Mouse (Mus musculus): ENCODE results near the gene Ahdc1. TPM values are rescaled to one million over a fixed set of nuclear protein-coding genes. Genes with fewer than 3 reads are reported as not detected.
"Not testable (repeated sequence)": the region's sequence is repeated elsewhere in the genome, so short reads cannot be mapped to it uniquely, and the experiment has no call there.

Gene Ahdc1
- polyA plus RNA-seq, 1 experiment from 2014 or later, result 13.9 TPM

DNA sequence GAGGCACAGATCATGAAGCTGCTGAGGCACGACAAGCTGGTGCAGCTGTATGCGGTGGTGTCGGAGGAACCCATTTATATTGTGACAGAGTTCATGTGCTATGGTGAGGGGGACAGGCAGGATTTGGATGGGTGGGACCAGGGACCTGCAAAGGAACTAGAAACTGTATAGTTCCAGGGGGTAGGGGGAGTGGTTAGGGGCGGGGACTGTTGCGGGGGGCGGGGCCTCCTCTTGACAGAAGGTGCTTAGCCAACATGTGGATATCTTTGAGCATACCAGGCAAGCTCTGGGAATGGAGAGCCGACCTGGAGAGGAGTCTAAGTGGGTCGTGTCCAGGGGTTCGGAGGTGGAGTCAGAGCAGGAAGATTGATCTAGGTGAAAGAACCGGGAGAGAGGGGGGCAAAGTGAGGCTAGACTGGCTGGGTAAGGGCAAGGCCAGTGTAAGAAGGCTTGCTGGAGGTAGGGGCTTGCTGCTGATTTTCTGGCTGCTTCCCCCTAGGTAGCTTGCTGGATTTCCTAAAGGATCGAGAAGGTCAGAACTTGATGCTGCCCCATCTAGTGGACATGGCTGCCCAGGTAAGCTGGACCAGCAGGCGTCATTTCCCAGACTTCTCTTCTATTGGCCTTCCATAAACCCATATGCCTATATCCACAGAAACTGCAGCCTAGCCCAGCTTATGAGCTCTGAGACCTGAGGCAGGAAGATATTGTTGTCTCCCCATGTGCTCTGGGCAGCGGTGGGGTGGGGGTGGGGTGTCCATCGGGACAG, 13.4 kb upstream of the Ahdc1 start:
- Histone ChIP-seq H3K4me1 (peaks cover 7% of the 10 kb centered on the region), H3K4me2 (replicated peaks) (no peak overlapping the region), H3K27ac (replicated peaks) (no peak overlapping the region), H3K9me3 (replicated peaks) (no peaks in the 10 kb centered on the region), H3K36me3 (no peaks in the 10 kb centered on the region), H3K9ac (no peak overlapping the region), H3K4me3 (replicated peaks) (no peak overlapping the region), H3K27me3 (no peaks in the 10 kb centered on the region)
- no peak for ATAC-seq (ENCODE audit: insufficient number of reproducible peaks, low FRiP score, low TSS enrichment, low read depth)
- 47% methylated on average over 14 of the region's 14 CpGs for WGBS

DNA sequence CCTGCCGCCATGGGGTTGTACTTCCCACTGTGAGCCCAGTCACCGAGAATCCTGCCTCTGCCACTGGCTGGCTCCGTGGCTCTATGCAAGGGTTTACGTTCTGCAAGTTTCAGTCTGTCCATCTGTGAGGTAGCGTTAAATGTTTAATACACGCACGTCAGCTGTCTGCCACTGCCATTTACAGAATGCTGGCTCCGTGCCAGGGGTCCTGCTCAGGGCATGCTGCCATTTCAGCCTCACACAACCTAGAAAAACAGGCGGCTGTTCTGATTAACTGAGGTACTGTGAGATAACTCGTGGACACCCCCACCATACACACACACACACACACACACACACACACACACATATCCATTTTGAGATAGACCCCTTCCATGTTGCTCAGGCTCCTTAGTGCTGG, 8.2 kb upstream of the Ahdc1 start:
- H3K27me3 ChIP-seq, result no peaks in the 10 kb centered on the region
- peaks cover 16% of the 10 kb centered on the region for H3K4me1 ChIP-seq
- H3K36me3 ChIP-seq, result no peaks in the 10 kb centered on the region
- H3K9ac ChIP-seq, result no peak overlapping the region
- no peak overlapping the region for H3K4me2 ChIP-seq (replicated peaks)
- no peak overlapping the region for H3K4me3 ChIP-seq (replicated peaks)
- H3K9me3 ChIP-seq (replicated peaks), result no peaks in the 10 kb centered on the region
- WGBS, result 27% methylated on average over 10 of the region's 10 CpGs
- ATAC-seq (ENCODE audit: insufficient number of reproducible peaks, low FRiP score, low TSS enrichment, low read depth), result no peak
- peak overlapping the region; percentile 34; the same call in 1 of the 2 replicates for H3K27ac ChIP-seq (replicated peaks)

DNA sequence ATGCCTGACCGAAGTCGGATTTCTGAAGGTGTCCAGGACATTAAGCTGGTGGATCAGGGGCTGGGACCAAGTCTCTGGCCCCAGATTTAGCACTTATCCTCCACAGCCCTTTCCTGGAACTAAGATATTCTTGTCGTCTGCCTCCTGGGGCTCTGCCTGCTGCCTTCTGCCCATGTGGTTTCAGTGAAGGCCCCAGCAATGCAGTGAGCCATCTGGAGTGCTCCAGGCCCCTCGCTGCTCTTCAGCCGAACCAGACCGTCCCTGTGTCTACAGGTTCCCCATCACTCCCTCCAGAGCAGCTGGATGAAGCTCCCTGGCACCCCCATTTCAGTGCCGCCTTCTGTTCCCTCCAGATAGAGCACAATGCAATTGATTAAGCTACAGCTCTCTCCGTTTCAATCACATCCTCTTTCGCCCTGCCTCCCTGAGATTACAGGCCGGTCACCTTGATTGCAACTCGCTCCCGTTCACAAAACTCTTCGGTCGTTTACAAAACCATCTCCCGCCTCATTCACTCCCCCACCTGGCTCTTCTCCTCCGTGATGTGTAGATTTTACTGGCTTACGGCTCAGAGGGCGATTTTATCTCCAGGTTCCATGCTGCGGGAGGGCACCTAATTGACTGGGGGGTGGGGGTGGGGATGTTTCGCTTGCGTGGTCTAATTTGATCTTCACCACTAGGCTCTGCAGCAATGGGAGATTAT, 7.6 kb upstream of the Ahdc1 start:
- H3K9me3 ChIP-seq (replicated peaks), result no peaks in the 10 kb centered on the region
- H3K4me1 ChIP-seq, result peaks cover 16% of the 10 kb centered on the region
- H3K27ac ChIP-seq (replicated peaks), result peak overlapping the region; percentile 34; the same call in 1 of the 2 replicates
- H3K36me3 ChIP-seq, result no peaks in the 10 kb centered on the region
- 43% methylated on average over 21 of the region's 21 CpGs for WGBS
- H3K9ac ChIP-seq, result no peak overlapping the region
- H3K27me3 ChIP-seq, result no peaks in the 10 kb centered on the region
- ATAC-seq (ENCODE audit: insufficient number of reproducible peaks, low FRiP score, low TSS enrichment, low read depth), result no peak
- no peak overlapping the region for H3K4me2 ChIP-seq (replicated peaks)
- H3K4me3 ChIP-seq (replicated peaks), result no peak overlapping the region

- no peak overlapping the region for H3K4me3 ChIP-seq (replicated peaks)
- no peak overlapping the region for H3K9ac ChIP-seq
- WGBS, result 3% methylated on average over 3 of the region's 3 CpGs
- H3K27ac ChIP-seq (replicated peaks), result no peak overlapping the region
- H3K4me2 ChIP-seq (replicated peaks), result no peak overlapping the region
- H3K27me3 ChIP-seq, result peaks cover 7% of the 10 kb centered on the region; the same call in 1 of the 2 replicates
- peaks cover 20% of the 10 kb centered on the region for H3K4me1 ChIP-seq
- peak; percentile 43; the same call in 1 of the 2 replicates for ATAC-seq (ENCODE audit: insufficient number of reproducible peaks, low FRiP score, low TSS enrichment, low read depth)
- no peaks in the 10 kb centered on the region for H3K9me3 ChIP-seq (replicated peaks)
- H3K36me3 ChIP-seq, result no peaks in the 10 kb centered on the region
Observed at GRCm38 (mm10) chr4:133005233-133005632, 5.8 kb upstream of the Ahdc1 start.

DNA sequence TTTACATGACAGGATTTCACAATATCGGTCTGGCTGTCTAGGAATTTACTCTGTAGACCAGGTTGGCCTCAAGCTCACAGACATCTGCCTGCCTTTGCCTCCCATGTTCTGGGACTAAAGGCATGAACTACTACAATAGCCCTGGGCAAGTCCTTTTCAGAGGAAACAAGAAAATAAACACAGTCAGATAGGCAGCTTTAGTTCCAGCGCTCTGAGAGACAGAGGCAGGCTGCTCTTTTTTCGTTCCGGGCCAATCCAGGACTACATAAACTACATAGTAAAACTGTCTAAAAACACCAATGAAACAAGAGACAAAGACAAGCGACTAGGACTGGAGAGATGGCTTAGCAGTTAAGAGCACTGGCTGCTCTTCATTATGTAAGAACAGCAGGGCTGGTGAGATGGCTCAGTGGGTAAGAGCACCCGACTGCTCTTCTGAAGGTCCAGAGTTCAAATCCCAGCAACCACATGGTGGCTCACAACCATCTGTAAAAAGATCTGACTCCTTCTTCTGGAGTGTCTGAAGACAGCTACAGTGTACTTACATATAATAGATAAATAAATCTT, 5.1 kb upstream of the Ahdc1 start:
- H3K4me3 ChIP-seq (replicated peaks); H3K4me2 ChIP-seq (replicated peaks); H3K9me3 ChIP-seq (replicated peaks); ATAC-seq (ENCODE audit: insufficient number of reproducible peaks, low FRiP score, low TSS enrichment, low read depth); H3K36me3 ChIP-seq; H3K27ac ChIP-seq (replicated peaks); H3K9ac ChIP-seq: not testable (repeated sequence)
- WGBS, result 55% methylated on average over 6 of the region's 6 CpGs
- peaks cover 13% of the 10 kb centered on the region for H3K27me3 ChIP-seq
- peaks cover 27% of the 10 kb centered on the region for H3K4me1 ChIP-seq

DNA sequence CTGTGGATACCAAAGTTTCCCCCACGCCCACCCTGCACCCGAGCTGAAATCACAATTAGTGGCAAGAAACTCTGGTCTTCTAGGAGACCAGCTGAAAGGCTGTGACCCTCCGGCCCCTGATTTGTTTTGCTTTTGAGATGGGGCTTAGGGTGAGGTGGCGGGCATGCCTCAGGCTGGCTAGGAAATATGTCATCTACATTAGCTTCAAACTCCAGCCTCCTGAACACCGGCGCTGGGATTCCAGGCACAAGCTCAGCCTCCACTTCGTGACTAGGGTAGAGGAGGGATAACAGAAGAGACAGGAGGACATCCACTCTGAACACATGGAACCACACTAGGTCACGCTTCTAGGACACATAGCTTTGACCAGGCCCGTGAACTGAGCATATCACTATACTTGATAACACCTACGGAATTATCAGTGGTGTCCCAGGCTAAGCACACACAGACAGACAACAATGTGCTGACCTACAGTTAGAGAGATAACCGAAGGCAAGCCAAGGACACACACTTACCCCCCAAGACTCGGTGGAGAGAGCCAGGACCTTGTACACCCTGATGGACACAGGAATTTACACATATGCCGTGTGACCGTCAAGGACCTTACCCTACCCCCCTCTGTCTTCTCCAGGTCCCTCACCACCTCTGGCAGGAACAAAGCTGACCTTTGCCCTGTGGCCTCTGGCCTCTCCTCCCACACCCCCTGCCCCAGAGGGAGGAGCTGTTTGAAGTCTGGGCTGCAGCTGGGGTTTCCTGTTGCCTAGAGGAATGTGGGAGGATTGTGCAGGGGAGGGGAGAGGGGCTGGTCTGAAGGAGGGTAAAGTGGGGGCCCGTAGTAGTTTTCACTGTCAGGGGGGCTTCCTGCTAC, 3.3 kb upstream of the Ahdc1 start:
- Histone ChIP-seq H3K36me3 (no peaks in the 10 kb centered on the region), H3K27ac (replicated peaks) (no peak overlapping the region), H3K4me1 (peaks cover 30% of the 10 kb centered on the region), H3K9ac (no peak overlapping the region), H3K27me3 (peaks cover 13% of the 10 kb centered on the region), H3K4me3 (replicated peaks) (no peak overlapping the region), H3K9me3 (replicated peaks) (no peaks in the 10 kb centered on the region), H3K4me2 (replicated peaks) (no peak overlapping the region)
- ATAC-seq (ENCODE audit: insufficient number of reproducible peaks, low FRiP score, low TSS enrichment, low read depth), result no peak
- WGBS, result 23% methylated on average over 15 of the region's 15 CpGs

DNA sequence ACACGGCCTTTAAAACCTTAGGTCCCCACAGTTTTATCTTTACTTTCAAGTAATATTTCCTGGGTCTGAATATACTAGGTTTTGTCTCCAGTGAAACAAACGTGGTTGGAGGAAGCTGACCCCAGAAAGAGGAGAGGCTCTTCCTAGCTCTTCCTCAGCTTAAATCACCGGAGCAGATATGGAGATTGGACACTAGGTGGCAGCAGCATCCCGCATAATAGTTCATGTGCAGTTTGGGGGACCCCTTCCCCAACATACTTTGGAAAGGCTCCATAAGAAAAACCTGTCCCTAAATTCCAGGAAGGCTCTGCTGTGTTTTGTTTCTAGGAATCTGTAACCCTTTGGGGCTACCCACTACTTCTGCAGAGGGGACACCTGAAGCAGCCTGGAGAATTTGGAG, 1.9 kb upstream of the Ahdc1 start:
- peaks cover 32% of the 10 kb centered on the region for H3K4me1 ChIP-seq
- no peaks in the 10 kb centered on the region for H3K9me3 ChIP-seq (replicated peaks)
- no peak overlapping the region for H3K4me3 ChIP-seq (replicated peaks)
- H3K27me3 ChIP-seq, result peaks cover 13% of the 10 kb centered on the region
- WGBS, result 0% methylated on average over 4 of the region's 4 CpGs
- no peak overlapping the region for H3K4me2 ChIP-seq (replicated peaks)
- no peak overlapping the region for H3K27ac ChIP-seq (replicated peaks)
- no peak for ATAC-seq (ENCODE audit: insufficient number of reproducible peaks, low FRiP score, low TSS enrichment, low read depth)
- H3K36me3 ChIP-seq, result no peaks in the 10 kb centered on the region
- no peak overlapping the region for H3K9ac ChIP-seq

DNA sequence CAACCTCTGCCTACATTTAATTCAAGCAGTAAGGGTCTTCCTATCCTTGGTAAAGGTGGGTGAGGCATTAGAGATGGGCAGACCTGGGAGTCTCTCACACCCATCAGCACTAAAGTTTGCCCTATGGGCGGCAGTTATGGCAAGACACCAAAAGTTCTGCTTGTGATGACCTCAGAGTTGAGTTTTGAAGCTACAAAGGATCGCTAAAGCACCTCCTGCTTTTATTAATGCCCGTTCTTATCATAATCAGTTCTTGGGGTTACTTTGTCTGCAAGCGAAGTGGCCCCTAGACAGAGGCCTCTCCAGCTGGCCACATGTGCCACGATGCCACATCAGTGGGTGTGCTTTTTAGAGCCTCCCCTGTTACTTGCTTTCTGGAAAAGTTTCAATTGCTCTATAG, 1.4 kb upstream of the Ahdc1 start:
- Histone ChIP-seq H3K27me3 (peaks cover 13% of the 10 kb centered on the region), H3K9ac (no peak overlapping the region), H3K4me2 (replicated peaks) (no peak overlapping the region), H3K36me3 (no peaks in the 10 kb centered on the region), H3K4me3 (replicated peaks) (no peak overlapping the region), H3K4me1 (peaks cover 38% of the 10 kb centered on the region), H3K27ac (replicated peaks) (no peak overlapping the region), H3K9me3 (replicated peaks) (no peaks in the 10 kb centered on the region)
- 59% methylated on average over 5 of the region's 5 CpGs for WGBS
- ATAC-seq (ENCODE audit: insufficient number of reproducible peaks, low FRiP score, low TSS enrichment, low read depth), result no peak

GRCm38 (mm10) chr4:133010611-133011010, 449 bp upstream of the Ahdc1 start:
- Histone ChIP-seq H3K9me3 (replicated peaks) (no peaks in the 10 kb centered on the region), H3K27ac (replicated peaks) (0 out of 2 replicates have a peak overlapping the region, but pooled peaks have one; percentile 99), H3K4me1 (peaks cover 44% of the 10 kb centered on the region), H3K9ac (peak overlapping the region; percentile 99; the same call in 1 of the 2 replicates), H3K4me2 (replicated peaks) (peak overlapping the region; percentile 79), H3K36me3 (no peaks in the 10 kb centered on the region), H3K27me3 (peaks cover 13% of the 10 kb centered on the region), H3K4me3 (replicated peaks) (peak overlapping the region; percentile 92)
- 3% methylated on average over 17 of the region's 17 CpGs for WGBS
- no peak for ATAC-seq (ENCODE audit: insufficient number of reproducible peaks, low FRiP score, low TSS enrichment, low read depth)

DNA sequence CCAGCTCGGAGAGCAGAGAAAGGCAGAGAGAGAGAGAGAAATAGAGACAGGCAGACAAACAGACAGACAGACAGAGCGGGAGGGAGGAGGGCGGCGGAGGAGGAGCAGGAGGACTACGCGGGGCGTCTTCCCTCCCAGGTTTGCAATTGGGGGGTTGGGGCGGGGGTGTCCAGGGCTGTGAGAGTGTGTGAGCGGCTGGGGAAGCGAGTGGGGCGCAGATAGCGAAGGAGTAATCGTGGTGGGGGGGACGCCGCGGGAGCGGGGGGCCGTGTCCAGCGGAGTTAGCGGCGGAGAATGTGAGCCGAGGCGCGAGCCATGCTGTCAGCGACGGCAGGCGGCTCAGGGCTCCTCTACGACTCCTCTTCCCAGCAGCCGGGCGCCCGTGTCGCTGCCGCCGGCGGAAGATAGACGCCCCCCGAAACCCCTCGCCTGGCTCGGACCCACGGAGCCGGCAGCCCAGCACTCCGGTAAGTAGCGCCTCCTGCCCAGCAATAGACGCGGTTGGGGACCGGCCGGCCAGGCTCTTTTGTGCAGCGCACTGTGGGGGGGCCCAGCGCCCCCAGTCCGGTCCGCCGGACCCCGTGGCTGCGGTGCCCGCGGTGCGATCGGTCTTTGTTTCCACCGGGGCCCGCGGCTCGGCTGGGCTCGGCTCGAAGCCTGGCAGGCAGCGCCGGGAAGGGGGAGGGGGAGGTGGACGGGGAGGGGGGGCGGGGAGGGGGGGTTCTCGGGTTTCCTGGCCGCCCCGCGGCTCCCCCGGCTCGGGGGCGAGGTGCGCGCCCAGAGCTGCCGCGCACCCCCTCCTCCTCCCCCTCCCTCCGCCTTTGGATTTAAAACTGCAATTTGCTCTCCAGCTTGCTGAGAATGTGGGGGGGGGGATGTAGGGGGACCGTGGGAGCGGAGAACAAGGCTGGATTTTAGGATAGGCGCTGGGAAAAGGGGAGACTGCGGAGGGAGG, 1.0 kb downstream of the Ahdc1 start:
- H3K4me1 ChIP-seq, result peaks cover 59% of the 10 kb centered on the region

More for the DNA sequence above, 1.0 kb downstream of the Ahdc1 start:
- ATAC-seq (ENCODE audit: insufficient number of reproducible peaks, low FRiP score, low TSS enrichment, low read depth), result no peak
- peak overlapping the region; percentile 79 for H3K4me2 ChIP-seq (replicated peaks)
- H3K9ac ChIP-seq, result peak overlapping the region; percentile 99
- under 1% methylated on average over 60 of the region's 84 CpGs for WGBS
- peak overlapping the region; percentile 99 for H3K27ac ChIP-seq (replicated peaks)
- no peaks in the 10 kb centered on the region for H3K36me3 ChIP-seq
- peaks cover 13% of the 10 kb centered on the region for H3K27me3 ChIP-seq
- peak overlapping the region; percentile 92 for H3K4me3 ChIP-seq (replicated peaks)
- no peaks in the 10 kb centered on the region for H3K9me3 ChIP-seq (replicated peaks)
